Mouse (Mus musculus) cerebellum, adult 2 months (tissue): ENCODE data around the gene Aadacl2. TPM values are rescaled to one million over a fixed set of nuclear protein-coding genes. Genes with fewer than 3 reads are reported as not detected.

Experiments used
- DNase-seq, 2 experiments: peaks; one replicate each; pipeline ENCODE4 v3.0.0; 2021
- H3K27ac ChIP-seq: fragments of 200-500 bp; 2 replicates; pipeline ENCODE4 v1.5.1; 2012; ENCODE audit warnings: low read length, control low read depth, inconsistent platforms; ENCODE audit not compliant: insufficient read depth
- H3K27me3 ChIP-seq: fragments of 200-500 bp; 2 replicates; pipeline ENCODE4 v1.6.1; 2012; ENCODE audit warnings: inconsistent platforms, mild to moderate bottlenecking, low read length, moderate library complexity; ENCODE audit not compliant: control insufficient read depth, insufficient read depth
- H3K4me1 ChIP-seq: fragments of 200-500 bp; 2 replicates; pipeline ENCODE4 v1.6.1; 2011; ENCODE audit warnings: low read length; ENCODE audit not compliant: control insufficient read depth, insufficient read depth
- H3K4me3 ChIP-seq: fragments of 200-500 bp; replicated peaks from 2 replicates; pipeline ENCODE3; 2011; ENCODE audit warnings: mild to moderate bottlenecking, low read depth, low read length, control low read depth; ENCODE audit not compliant: insufficient read depth
- CTCF ChIP-seq: fragments of 200-500 bp; IDR thresholded peaks from 2 replicates; pipeline ENCODE4 v1.5.1; 2011; ENCODE audit warnings: low read depth, mild to moderate bottlenecking, control low read depth, low read length, moderate library complexity, borderline replicate concordance; ENCODE audit not compliant: insufficient read depth
- POLR2A ChIP-seq: fragments of 200-500 bp; IDR thresholded peaks from 2 replicates; pipeline ENCODE4 v1.6.1; 2011; ENCODE audit warnings: low read length, control low read depth, borderline replicate concordance; ENCODE audit not compliant: insufficient read depth
- WGBS: fragments of 180-500 bp; shearing (Covaris S2); methylation state at CpG from one replicate; pipeline ENCODE4 v1.1.7; 2018; 5-methylcytosine and 5-hydroxymethylcytosine counted together
- polyA plus RNA-seq: library from polyadenylated mRNA; depleted of rRNA; stranded (reverse); fragments of >200 nt; gene quantifications from 2 replicates; pipeline ENCODE4 v1.2.3, GENCODE M21; 2012; rRNA removed

Gene Aadacl2
- polyA plus RNA-seq, result not detected in 2 replicates

DNA sequence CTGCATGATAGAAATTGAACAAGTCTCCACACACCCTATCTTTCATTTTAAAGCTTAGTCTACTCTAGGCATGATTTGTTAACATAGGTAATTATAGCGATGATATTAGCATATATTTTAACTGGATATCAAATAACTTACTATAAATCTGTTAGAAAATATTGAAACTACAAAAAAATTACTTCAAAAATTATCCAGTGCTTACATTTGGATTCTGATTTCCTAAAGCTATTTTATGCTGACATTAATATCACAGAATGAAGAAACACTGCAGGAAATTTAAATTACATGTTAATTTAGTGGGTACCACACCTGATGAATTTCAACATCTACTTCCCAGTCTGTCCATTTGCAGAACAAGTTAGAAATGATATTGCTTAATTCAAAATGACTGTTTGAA, at the start of gene Aadacl2:
Aadacl2 (plus strand) TSS at position 301 of the 400 bp plus-strand sequence.
- H3K4me3 ChIP-seq, result no peak within 1 kb of the TSS
- no peak within 1 kb of the TSS for H3K27ac ChIP-seq
- H3K27me3 ChIP-seq, result no peaks in the 10 kb centered on the region
- no peak for TF ChIP-seq POLR2A
- no peak for TF ChIP-seq CTCF
- H3K4me1 ChIP-seq, result no peaks in the 10 kb centered on the region
- WGBS, result 94% methylated on average over 1 of the region's 1 CpGs
- no peak for DNase-seq

DNA sequence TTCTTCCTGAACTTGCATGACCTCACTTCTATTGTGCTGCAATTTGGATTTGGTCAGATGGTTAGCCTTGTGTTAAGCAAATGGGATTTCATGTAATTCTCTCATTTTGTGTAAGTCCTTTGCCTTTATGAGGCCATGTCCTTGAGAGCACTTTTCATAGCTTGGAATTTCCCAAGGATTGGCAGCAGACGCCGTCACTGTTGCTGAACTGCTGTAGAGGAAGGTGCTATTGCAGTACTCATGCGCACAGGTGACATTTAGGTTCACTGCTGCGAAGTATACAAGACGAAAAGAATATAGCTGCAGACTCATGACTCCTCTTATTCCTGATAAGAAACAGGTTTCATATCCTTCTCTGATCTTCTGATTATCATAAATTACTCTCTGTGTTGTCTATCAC, 35.7 kb upstream of the Aadacl2 start:
- WGBS, result 94% methylated on average over 5 of the region's 5 CpGs
- no peak overlapping the region for H3K27ac ChIP-seq
- no peaks in the 10 kb centered on the region for H3K27me3 ChIP-seq
- TF ChIP-seq POLR2A (no peak), CTCF (no peak)
- no peak overlapping the region for H3K4me3 ChIP-seq
- H3K4me1 ChIP-seq, result no peaks in the 10 kb centered on the region
- no peak for DNase-seq

DNA sequence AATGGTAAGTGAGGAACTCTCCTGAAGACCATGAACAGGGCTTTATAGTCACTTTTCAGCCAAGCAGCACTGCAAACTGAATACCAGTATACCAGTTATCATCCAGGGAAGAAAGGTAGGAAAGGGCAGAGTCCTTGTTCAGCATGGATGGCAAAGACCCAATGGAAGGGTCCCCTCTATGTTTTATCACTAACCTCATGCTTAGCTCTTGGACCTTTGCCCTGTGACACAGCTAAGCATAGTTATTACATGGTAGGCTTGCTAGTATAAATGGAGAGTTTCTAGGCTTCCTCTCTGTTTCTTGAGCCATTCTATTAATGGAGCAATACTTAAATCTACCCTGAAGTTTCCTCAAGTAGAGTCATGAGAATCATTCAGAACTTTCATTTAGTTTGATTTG, 32.0 kb upstream of the Aadacl2 start:
- no peaks in the 10 kb centered on the region for H3K4me1 ChIP-seq
- H3K27me3 ChIP-seq, result no peaks in the 10 kb centered on the region
- no peak overlapping the region for H3K27ac ChIP-seq
- TF ChIP-seq CTCF (no peak), POLR2A (no peak)
- DNase-seq, result no peak
- no peak overlapping the region for H3K4me3 ChIP-seq

DNA sequence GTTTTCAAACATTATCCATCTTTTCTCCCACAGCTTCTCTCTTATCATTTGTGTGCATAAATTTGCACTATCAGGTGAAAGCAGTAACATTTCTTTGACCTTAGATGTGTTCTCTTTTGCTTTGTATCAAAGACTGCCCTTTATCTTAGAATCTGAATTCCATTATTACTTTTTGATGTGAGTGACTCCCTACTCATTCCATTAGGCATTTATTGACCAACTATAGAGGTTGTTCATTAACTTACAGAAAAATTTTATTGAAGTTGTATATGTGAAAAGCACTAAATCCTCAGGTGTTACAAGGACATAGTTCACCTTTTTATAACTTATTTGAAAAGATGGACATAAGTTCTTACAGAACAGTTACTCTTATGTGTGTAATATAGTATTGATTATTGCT, 2.9 kb upstream of the Aadacl2 start:
- H3K27me3 ChIP-seq, result no peaks in the 10 kb centered on the region
- DNase-seq, result no peak
- no peaks in the 10 kb centered on the region for H3K4me1 ChIP-seq
- no peak overlapping the region for H3K27ac ChIP-seq
- H3K4me3 ChIP-seq, result no peak overlapping the region
- TF ChIP-seq CTCF, result no peak
- no peak for TF ChIP-seq POLR2A

DNA sequence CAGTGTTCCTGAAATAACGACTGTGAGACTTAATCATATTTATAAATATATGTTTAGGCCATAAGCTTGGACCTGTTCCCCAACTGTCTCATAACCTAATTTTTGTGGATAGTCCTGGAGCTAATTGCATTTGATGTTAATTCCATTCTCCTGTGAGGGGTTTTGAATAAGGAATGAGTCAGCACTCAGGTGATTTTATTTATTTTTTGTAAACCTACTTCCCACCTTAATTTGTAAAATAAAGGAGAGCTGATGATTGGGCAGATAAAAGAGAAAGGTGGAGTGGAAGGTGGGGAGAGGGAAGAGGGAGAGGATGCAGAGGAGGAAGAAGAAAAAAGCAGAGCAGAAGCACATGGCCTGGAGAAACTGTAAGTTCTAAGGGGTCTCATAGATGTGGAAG, 18.9 kb downstream of the Aadacl2 start, which contains the start of gene Aadac:
Aadac (plus strand) TSS at position 301 of the 400 bp plus-strand sequence.
- Histone ChIP-seq H3K4me3 (no peak within 1 kb of the TSS), H3K27me3 (no peaks in the 10 kb centered on the region), H3K27ac (no peak within 1 kb of the TSS), H3K4me1 (no peaks in the 10 kb centered on the region)
- TF ChIP-seq CTCF (no peak), POLR2A (no peak)
- 75% methylated on average over 1 of the region's 1 CpGs for WGBS
- DNase-seq, result no peak

DNA sequence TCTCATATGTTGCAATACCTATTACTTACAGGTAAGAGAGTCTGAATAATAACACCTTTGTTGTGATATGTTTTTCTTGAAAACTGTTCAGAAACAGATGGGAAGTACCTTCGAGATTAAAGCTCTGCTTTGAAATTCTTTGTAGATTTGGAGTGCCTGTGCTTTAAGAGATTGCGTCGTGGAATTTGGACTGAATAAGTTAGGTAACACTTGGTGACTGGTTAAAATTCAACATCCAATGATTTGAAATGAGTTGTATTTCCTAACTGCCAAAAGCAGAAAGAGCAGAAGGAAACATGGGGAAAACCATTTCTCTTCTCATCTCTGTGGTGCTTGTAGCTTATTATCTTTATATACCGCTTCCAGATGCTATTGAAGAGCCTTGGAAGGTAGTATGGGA, 25.0 kb downstream of the Aadacl2 start:
- no peak for DNase-seq
- Histone ChIP-seq H3K4me1 (no peaks in the 10 kb centered on the region), H3K27me3 (no peaks in the 10 kb centered on the region), H3K27ac (no peak overlapping the region), H3K4me3 (no peak overlapping the region)
- WGBS, result 92% methylated on average over 4 of the region's 4 CpGs
- no peak for TF ChIP-seq CTCF
- no peak for TF ChIP-seq POLR2A

DNA sequence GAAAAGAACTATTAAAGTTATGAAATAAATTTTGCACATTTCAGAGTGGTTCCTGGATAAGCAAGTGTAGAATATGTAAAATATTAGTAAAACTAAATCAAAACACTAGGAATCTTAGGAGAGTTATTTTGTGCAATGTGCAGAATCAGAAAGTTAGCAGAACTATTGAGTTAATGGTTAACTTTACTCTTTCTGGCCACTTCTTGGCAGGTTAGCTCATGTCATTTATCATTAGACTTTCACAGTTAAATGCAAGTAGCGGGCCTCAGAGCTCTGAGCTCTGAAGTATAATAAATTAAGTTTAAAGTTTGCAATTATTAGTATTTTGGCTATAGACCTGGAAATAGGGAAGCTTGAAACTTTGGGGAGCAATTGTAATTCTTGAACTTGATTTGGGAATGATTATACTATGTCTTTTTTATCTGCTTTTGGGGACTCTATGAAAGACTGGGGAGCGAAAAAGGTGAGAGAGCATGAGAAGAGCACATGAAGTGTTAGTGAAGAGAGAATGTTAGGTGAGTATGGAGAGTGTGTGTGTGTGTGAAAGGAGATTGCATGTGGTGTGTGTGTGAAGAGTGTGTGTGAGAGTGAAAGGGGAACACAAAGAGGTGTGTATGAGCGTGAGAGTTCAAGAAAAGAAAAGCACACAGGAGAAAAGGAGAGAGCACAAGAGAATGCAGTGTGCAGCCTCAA, 39.8 kb downstream of the Aadacl2 start:
- no peak overlapping the region for H3K4me3 ChIP-seq
- WGBS, result 80% methylated on average over 3 of the region's 3 CpGs
- H3K27ac ChIP-seq, result no peak overlapping the region
- TF ChIP-seq CTCF, result no peak
- TF ChIP-seq POLR2A, result no peak
- no peaks in the 10 kb centered on the region for H3K27me3 ChIP-seq
- H3K4me1 ChIP-seq, result no peaks in the 10 kb centered on the region
- DNase-seq, result no peak

DNA sequence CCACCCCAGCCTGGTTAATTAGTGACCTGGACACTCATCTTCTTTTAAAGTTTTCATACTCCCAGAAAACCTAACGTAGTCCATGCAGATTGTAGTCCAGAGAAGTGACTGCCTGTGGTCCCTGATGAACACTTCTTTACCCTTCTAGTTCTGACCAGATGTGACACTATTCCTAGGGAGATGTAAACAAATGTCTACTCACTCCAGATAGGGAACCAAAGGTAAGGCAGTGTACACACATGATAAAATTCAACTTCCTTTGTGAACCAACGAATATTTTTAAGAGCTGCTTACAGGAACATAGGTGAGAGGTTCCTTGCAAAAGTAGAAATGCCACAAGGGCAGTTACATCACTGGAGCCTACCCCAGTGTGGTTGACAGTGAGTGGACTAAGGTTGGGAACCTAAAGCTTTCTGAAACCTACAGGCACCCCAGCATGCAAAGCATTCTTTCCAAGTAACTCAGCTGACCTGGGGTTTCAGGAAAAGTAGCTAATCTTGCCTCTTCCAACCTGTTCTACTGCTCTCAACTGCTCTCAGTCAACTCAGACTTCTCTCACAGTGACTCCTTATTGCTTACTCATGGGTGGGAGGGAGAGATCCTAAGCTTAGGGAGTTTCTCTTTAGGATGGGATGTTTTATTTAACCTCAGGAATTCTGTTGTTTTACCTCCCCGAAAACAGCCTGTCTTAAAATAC, 46.8 kb downstream of the Aadacl2 start:
- TF ChIP-seq POLR2A, result no peak
- no peak for TF ChIP-seq CTCF
- Histone ChIP-seq H3K27ac (no peak overlapping the region), H3K4me1 (peaks cover 3% of the 10 kb centered on the region; the same call in 1 of the 2 replicates), H3K27me3 (no peaks in the 10 kb centered on the region), H3K4me3 (no peak overlapping the region)
- DNase-seq, result no peak
- 86% methylated on average over 3 of the region's 3 CpGs for WGBS
